Mouse (Mus musculus) c-Kit-positive CD71-positive TER-119-positive erythroid progenitor cells, embryonic 14.5 days (primary cell): ENCODE data around the gene Gm6904.
"Not testable (repeated sequence)": the region's sequence is repeated elsewhere in the genome, so short reads cannot be mapped to it uniquely, and the experiment has no call there.

ENCODE experiments used
- DNase-seq: peaks from one replicate; pipeline ENCODE4 v3.0.0-alpha.2; 2013; ENCODE audit warnings: low spot score

The Gm6904 gene

DNA sequence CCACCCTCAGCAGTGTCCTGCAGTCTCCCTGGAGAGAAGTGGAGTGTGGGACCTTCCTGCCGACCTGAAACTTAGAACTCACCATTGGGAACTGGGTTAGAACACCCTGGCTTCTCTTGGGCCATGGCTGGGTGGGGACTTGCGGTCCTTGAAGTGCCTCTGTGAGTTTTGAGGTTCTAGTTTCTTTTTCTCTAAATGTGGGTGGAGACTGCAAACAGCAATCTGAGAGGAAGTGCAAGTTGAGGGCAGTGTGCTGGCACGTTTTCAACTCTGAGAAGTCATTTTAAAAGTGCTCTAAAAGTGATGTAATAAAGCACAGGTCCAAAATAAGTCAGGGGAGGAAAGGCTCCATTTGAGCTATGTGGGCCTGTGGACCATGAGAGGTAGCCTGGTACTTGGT, at the start of gene Gm6904:
Gene Gm6904, minus strand, starts transcription at position 161 of the 400 bp plus-strand sequence.
- no peak for DNase-seq

DNA sequence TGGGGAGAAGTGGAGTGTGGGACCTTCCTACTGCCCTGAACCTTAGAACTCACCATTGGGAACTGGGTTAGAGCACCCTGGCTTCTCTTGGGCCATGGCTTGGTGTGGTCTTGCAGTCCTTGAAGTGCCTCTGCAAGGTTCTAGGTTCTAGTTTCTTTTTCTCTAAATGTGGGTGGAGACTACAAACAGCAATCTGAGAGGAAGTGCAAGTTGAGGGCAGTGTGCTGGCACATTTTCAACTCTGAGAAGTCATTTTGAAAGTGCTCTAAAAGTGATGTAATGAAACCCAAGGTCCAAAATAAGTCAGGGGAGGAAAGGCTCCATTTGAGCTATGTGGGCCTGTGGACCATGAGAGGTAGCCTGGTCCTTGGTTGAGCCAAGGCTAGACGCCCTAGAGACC, 37.4 kb upstream of the Gm6904 start, which contains the start of gene Phf11a:
Gene Phf11a, minus strand, starts transcription at position 132 of the 400 bp plus-strand sequence.
- DNase-seq: not testable (repeated sequence)

GRCm38 (mm10) chr14:59291769-59292168, 31.8 kb upstream of the Gm6904 start:
- DNase-seq: peak; percentile 3

DNA sequence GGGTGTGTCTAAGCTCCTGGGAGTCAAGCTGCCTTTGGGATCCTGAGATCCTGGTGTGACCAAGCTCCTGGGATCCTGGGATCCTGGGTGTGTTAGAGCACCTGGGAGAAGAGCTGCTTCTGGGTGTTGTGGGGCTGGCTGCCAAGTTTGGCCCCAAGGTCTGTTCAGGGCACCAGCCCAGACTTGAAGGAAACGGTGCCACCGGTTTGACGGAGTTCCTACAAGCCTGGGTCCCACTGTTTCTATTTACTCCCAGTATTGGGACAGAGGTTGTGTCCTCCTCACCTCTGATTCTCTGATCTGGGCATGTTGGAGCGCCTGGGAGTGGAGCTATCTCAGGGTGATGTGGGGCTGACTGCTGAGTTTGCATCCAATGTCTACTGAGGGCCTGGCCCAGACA, 14.9 kb upstream of the Gm6904 start:
- DNase-seq: not testable (repeated sequence)

GRCm38 (mm10) chr14:59255861-59256260, 4.2 kb downstream of the Gm6904 start:
- DNase-seq: not testable (repeated sequence)

GRCm38 (mm10) chr14:59250350-59250749, 9.7 kb downstream of the Gm6904 start:
- not testable (repeated sequence) for DNase-seq

DNA sequence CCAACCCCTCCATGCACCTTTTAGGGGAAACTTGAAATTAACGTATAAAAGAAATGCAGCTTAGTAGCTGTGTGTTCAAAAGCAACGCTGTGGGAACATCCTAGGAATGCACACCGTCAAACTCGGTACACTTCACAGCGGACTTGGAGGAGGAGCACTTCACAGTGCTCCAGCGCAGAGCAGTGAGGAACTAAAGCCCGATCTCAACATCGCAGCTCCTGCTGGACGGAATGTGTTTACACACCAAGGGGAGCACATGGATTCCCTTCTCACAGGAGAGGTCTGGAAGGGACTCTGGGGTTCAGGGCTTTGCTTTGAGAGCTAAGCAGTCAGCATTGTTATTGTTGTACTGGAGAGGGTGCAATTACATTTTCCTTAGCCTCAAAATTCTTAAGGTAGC, 26.4 kb downstream of the Gm6904 start:
- no peak for DNase-seq

DNA sequence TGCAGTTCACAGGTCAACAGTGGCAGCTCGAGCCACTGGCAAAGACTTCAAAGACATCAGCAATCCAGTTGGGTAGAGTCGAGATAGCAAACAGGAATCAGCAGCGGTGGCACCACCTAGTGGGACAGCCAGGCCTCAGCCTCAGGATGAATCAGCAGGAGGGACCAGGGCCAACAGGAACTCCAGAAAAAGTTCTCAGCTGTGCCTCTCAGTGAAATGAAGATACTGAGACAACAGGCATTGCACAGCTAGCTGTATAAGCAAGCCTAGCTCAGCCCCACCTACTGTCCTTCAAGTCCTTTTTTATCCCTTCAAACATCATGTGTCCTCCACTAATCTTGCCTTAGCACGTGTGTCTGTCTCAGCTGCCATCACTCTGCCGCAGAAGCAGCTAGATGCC, 28.0 kb downstream of the Gm6904 start:
- DNase-seq: peak; percentile 19

DNA sequence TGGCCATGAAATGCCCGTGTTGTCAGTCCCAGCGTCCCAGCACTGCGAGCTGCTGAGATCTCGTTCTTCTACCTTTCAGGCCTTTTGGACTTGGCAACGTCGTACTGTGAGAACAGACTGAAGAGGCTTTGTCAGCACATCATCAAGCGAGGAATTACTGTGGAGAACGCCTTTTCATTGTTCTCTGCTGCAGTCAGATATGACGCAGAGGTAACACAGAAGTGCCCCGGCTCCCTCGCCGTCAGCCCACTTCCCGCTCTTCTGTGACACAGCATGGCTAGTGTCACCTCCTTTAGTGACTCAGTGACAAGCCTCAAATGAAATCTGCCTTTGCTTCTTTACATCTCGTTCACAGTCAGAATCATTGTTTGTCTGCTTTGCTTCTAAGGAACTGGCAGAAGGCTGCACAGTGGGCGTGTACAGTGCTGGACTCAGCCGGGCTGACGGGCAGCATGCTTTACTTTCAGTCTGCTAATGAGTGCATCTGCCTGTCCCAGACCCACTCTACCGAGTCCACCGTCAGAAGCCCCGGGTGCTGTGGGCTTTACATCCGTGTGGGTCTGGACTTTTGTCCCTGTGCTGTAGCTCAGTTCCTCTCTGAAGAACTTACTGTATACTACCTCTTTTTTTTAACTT, 29.6 kb downstream of the Gm6904 start:
- DNase-seq: no peak

DNA sequence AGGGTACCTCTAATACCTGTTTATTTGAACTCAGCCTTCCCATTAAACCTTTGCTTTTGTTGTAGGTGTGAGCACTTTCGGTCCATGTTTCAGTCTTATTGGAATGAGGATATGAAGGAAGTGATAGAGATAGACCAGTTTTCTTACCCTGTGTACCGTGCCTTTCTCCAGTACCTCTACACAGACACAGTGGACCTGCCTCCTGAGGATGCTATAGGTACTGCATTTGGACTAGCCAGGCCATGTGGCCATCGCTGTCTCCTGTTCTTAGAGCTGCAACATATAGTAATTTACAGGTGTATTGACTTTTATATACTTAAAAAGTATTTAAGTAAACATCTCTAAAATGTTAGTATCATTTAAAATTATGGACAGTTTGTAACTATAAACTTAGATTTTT, 30.2 kb downstream of the Gm6904 start:
- DNase-seq: no peak

GRCm38 (mm10) chr14:59226240-59226639, 33.8 kb downstream of the Gm6904 start:
- no peak for DNase-seq

GRCm38 (mm10) chr14:59219241-59219640, 40.8 kb downstream of the Gm6904 start:
- DNase-seq: no peak

DNA sequence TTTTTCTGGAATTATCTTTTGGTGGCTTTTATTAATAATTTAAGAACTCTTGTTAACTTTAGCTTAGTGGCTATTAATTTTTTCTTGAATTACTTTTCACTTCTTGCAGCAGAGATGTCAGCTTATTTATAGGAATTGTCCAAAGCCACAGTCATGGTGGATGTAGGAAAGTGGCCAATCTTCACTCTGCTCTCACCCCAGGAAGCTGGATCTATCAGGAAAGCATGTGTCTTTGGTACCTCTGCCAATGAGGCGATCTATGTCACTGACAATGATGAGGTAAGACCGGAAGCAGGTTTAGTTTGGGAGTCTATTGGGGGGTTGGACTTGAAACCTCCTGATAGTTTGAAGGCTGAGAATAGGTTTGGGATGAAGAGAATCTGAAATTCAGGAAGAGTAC, 50.2 kb downstream of the Gm6904 start:
- no peak for DNase-seq

DNA sequence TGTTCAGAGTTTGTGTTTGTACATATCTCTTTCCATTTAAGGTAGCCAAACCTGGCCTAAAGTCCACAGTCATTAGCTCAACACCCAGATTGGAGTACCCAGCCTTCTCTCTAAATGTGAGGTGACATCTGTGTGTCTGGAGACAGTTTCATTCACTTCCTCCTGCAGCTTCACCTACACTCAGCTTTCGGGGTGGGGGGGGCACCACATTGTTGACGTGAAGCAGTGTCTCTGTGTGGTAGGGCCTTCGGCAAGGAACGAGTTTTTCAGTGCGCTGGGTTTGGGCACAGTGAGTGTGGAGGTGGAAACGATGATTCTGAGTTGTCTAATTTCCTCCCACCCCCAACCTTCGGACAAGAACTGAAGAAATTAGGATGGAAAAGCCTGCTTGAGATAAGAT, 51.0 kb downstream of the Gm6904 start:
- no peak for DNase-seq

- no peak for DNase-seq
Observed at GRCm38 (mm10) chr14:59205976-59206583, 53.9 kb downstream of the Gm6904 start.

DNA sequence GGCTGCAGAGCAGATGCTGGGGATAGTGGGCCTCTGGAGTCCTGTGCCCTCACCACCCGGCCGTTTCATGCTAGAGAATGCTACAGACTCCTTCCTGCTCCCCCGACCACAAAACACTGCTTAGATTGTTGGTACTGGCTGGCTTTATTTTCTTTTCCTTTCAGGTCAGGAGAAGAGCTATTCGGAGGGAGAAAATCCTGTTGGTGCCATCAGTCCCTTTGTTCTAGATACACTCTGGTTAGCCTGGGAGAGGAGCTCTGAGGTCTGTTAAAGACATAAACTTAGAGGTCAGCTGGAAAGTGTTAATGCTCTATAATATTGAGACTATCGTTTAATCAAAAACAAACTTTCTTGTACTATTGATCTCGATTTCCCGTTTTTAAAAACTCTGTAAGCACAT, 54.6 kb downstream of the Gm6904 start:
- DNase-seq: no peak

- no peak for DNase-seq
Observed at GRCm38 (mm10) chr14:59201604-59202215, 58.3 kb downstream of the Gm6904 start.

GRCm38 (mm10) chr14:59200711-59201603, 59.1 kb downstream of the Gm6904 start, which contains the start of gene Rcbtb1:
TSS of gene Rcbtb1 (plus strand) at chr14:59201209.
- peak; percentile 88 for DNase-seq
